Mouse (Mus musculus) forebrain, postnatal 0 days (tissue): ENCODE measurements at regions not wholly inside any gene's neighbourhood (a gene's known extent, or its start where the extent isn't known, plus 50 kb on each side); places are given as distances from the start of the nearest gene placed in this dataset.
A peak's percentile ranks its signal among the peaks of the same experiment; 100 is the strongest.

ENCODE experiments used
- ATAC-seq: fragments of 200-750 bp; cut with Nextera tagmentation; 2 replicates; pipeline ENCODE4 v1.8.0; 2017; ENCODE audit warnings: mild to moderate bottlenecking, moderate library complexity
- DNase-seq: peaks from one replicate; pipeline ENCODE4 v3.0.0-alpha.2; 2015
- H3K27ac ChIP-seq: fragments of 300-500 bp; sonication (generic); 2 replicates; pipeline ENCODE4 v1.5.1; 2014; ENCODE audit warnings: low read depth, mild to moderate bottlenecking, antibody characterized with exemption, low read length, moderate library complexity, mixed read lengths
- H3K27me3 ChIP-seq: fragments of 300-500 bp; sonication (generic); 2 replicates; pipeline ENCODE4 v1.6.1; 2014; ENCODE audit warnings: mild to moderate bottlenecking, low read length, mixed read lengths; ENCODE audit not compliant: insufficient read depth
- H3K36me3 ChIP-seq: fragments of 300-500 bp; sonication (generic); 2 replicates; pipeline ENCODE4 v1.6.1; 2014; ENCODE audit warnings: mild to moderate bottlenecking, moderate library complexity; ENCODE audit not compliant: insufficient read depth
- H3K4me1 ChIP-seq: fragments of 300-500 bp; sonication (generic); 2 replicates; pipeline ENCODE4 v1.6.1; 2014; ENCODE audit warnings: antibody characterized with exemption; ENCODE audit not compliant: insufficient read depth
- H3K4me2 ChIP-seq: fragments of 300-500 bp; sonication (generic); 2 replicates; pipeline ENCODE4 v1.6.1; 2014; ENCODE audit warnings: low read depth, mild to moderate bottlenecking, moderate library complexity
- H3K4me3 ChIP-seq: fragments of 300-500 bp; sonication (generic); 2 replicates; pipeline ENCODE4 v1.5.1; 2014; ENCODE audit warnings: low read depth, low read length, mixed read lengths
- H3K9ac ChIP-seq: fragments of 300-500 bp; sonication (generic); 2 replicates; pipeline ENCODE4 v1.6.1; 2014; ENCODE audit warnings: mild to moderate bottlenecking
- H3K9me3 ChIP-seq: fragments of 300-500 bp; sonication (generic); 2 replicates; pipeline ENCODE4 v1.6.1; 2016; ENCODE audit warnings: low read length
- CTCF ChIP-seq: sonication (generic); IDR thresholded peaks from 2 replicates; pipeline ENCODE4 v1.5.1; 2016; ENCODE audit warnings: antibody characterized with exemption, control low read depth, low read depth
- WGBS: fragments of 180-500 bp; shearing (Covaris S2); extraction: QIAGEN DNeasy Blood & Tissue Kit; methylation state at CpG from one replicate; pipeline ENCODE4 v1.1.7; 2014; 5-methylcytosine and 5-hydroxymethylcytosine counted together

DNA sequence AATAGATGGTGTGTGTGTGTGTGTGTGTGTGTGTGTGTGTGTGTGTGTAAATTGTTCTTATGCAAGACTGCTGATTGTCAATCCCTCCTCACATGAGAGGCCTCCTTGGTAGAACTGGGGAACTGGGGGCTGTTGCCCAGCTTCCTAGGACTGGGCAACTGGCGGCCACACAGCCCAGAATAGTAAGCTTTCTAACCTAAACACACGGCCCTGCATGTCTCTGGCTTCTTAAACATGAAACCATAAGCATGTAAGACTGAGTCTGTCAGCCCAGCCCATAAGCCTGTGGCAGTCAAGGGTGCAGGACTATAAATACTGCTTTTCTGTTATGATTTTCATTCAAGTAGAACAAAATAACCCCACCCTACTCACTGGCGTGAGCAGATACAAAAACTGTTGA, 60.7 kb downstream of the Ifng start:
- Histone ChIP-seq H3K9ac (no peak overlapping the region), H3K9me3 (no peaks in the 10 kb centered on the region), H3K27ac (no peak overlapping the region), H3K27me3 (no peaks in the 10 kb centered on the region), H3K4me2 (no peak overlapping the region), H3K36me3 (no peaks in the 10 kb centered on the region), H3K4me1 (no peaks in the 10 kb centered on the region), H3K4me3 (no peak overlapping the region)
- DNase-seq = no peak
- ATAC-seq = no peak
- WGBS = 86% methylated on average over 3 of the region's 3 CpGs
- TF ChIP-seq CTCF = no peak

DNA sequence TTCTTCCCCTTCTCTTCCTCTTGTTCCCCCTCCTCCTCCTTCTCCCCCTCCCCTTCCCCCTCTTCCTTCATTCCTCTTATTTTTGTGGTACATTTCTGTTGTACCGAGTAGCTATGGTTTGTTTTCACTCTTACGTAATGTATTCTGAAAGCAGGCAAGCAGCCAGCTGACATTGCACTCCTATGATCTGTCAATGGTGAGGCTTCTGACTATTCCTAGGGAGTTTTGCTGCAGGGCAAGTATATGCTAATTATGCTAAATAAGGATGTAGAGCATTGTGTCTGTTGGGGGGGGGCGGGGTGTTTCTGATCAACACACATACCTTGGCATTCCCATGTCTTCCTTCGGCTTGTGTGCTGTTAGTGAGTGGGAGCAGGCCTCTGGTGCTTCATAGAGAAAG, 64.0 kb downstream of the Ifng start:
- no peaks in the 10 kb centered on the region for H3K36me3 ChIP-seq
- no peak overlapping the region for H3K4me3 ChIP-seq
- DNase-seq = no peak
- no peak overlapping the region for H3K9ac ChIP-seq
- H3K27ac ChIP-seq = no peak overlapping the region
- no peak overlapping the region for H3K4me2 ChIP-seq
- no peak for TF ChIP-seq CTCF
- H3K27me3 ChIP-seq = no peaks in the 10 kb centered on the region
- ATAC-seq = no peak
- no peaks in the 10 kb centered on the region for H3K9me3 ChIP-seq
- no peaks in the 10 kb centered on the region for H3K4me1 ChIP-seq
- 41% methylated on average over 4 of the region's 4 CpGs for WGBS

- H3K27ac ChIP-seq = no peak overlapping the region
- H3K27me3 ChIP-seq = no peaks in the 10 kb centered on the region
- no peaks in the 10 kb centered on the region for H3K9me3 ChIP-seq
- H3K4me2 ChIP-seq = no peak overlapping the region
- no peak for TF ChIP-seq CTCF
- DNase-seq (no peak), ATAC-seq (no peak)
- no peaks in the 10 kb centered on the region for H3K4me1 ChIP-seq
- H3K4me3 ChIP-seq = no peak overlapping the region
- WGBS = 39% methylated on average over 4 of the region's 4 CpGs
- H3K36me3 ChIP-seq = no peaks in the 10 kb centered on the region
- H3K9ac ChIP-seq = no peak overlapping the region
Observed at GRCm38 (mm10) chr10:118506154-118506553, 65.3 kb downstream of the Ifng start.

DNA sequence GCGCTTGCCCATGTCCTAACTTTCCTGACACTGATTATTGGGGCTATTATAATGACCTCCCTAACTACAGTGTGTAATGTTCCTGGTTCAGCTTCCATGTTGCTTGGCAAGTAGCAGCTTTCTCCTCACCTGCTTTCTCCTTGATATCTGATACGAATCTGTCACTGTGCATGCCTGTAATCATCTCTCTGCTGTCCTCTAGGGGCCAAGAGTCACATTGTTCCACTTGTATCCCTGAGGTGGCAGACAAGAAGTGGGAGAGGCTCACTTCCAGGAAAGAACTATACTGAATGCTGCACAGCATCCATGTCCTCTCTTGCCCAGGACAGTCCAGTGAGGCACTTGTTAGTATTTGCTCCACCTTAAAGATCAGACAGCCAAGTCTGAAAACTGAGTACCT, 66.8 kb downstream of the Ifng start:
- Histone ChIP-seq H3K36me3 (no peaks in the 10 kb centered on the region), H3K27me3 (no peaks in the 10 kb centered on the region), H3K9me3 (no peaks in the 10 kb centered on the region), H3K4me1 (no peaks in the 10 kb centered on the region), H3K9ac (no peak overlapping the region), H3K4me2 (no peak overlapping the region), H3K4me3 (no peak overlapping the region), H3K27ac (no peak overlapping the region)
- peak; percentile 76 for TF ChIP-seq CTCF
- ATAC-seq (peak; percentile 71), DNase-seq (peak; percentile 31)
- 52% methylated on average over 2 of the region's 2 CpGs for WGBS

- H3K9ac ChIP-seq = no peak overlapping the region
- H3K4me1 ChIP-seq = no peaks in the 10 kb centered on the region
- DNase-seq (no peak), ATAC-seq (no peak)
- no peak overlapping the region for H3K4me2 ChIP-seq
- no peak overlapping the region for H3K4me3 ChIP-seq
- no peak overlapping the region for H3K27ac ChIP-seq
- H3K9me3 ChIP-seq = no peaks in the 10 kb centered on the region
- WGBS = 96% methylated on average over 3 of the region's 3 CpGs
- no peaks in the 10 kb centered on the region for H3K27me3 ChIP-seq
- TF ChIP-seq CTCF = no peak
- no peaks in the 10 kb centered on the region for H3K36me3 ChIP-seq
Observed at GRCm38 (mm10) chr10:118516839-118517238, 76.0 kb downstream of the Ifng start.

DNA sequence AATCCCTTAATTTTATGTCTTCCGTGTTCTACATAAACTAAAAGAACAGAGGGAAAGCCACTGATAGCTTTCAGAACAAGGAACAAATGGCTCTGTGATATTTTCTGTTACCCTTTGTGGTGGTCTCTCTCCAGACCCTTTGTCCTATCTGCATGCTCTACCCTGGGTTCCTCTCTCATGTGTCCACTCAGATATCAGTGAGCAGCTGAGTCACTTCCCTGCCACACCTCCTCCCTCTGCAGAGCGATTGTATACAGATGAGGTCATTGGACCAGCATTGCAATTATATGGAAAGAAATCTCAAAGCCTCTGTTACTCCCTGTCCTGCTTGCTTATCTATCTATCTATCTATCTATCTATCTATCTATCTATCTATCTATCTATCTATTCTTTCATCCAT, 77.1 kb downstream of the Ifng start:
- no peak for DNase-seq
- Histone ChIP-seq H3K27me3 (no peaks in the 10 kb centered on the region), H3K27ac (no peak overlapping the region), H3K36me3 (no peaks in the 10 kb centered on the region), H3K4me2 (no peak overlapping the region), H3K4me1 (no peaks in the 10 kb centered on the region), H3K9ac (no peak overlapping the region), H3K9me3 (no peaks in the 10 kb centered on the region), H3K4me3 (no peak overlapping the region)
- ATAC-seq = no peak
- TF ChIP-seq CTCF = no peak
- 82% methylated on average over 2 of the region's 2 CpGs for WGBS

- ATAC-seq = peak; percentile 54
- H3K9me3 ChIP-seq = no peaks in the 10 kb centered on the region
- peak; percentile 77 for TF ChIP-seq CTCF
- H3K4me1 ChIP-seq = no peaks in the 10 kb centered on the region
- no peaks in the 10 kb centered on the region for H3K36me3 ChIP-seq
- H3K9ac ChIP-seq = no peak overlapping the region
- H3K27ac ChIP-seq = no peak overlapping the region
- no peaks in the 10 kb centered on the region for H3K27me3 ChIP-seq
- 16% methylated on average over 1 of the region's 1 CpGs for WGBS
- no peak overlapping the region for H3K4me3 ChIP-seq
- H3K4me2 ChIP-seq = no peak overlapping the region
- DNase-seq = peak; percentile 81
Observed at GRCm38 (mm10) chr10:118545966-118546365, 105.1 kb downstream of the Ifng start.

DNA sequence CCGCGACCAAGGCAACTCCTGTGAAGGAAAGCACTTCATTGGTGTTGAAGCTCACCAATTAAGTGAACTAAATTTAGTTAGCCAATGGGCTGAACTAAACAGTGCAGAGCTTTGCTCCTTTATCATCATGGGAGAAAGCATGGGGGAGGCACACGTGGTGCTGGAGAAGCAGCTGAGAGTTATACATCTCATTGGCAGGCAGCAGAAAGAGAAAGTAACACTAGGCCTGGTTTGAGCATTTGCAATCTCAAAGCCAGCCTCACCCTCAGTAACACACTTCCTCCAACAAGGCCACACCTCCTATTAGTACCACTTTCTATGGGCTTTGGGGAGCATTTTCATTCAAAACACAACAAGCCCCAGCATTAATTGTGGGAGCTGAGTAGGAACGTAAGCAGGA, 109.4 kb downstream of the Ifng start:
- Histone ChIP-seq H3K27me3 (no peaks in the 10 kb centered on the region), H3K4me2 (no peak overlapping the region), H3K9me3 (no peaks in the 10 kb centered on the region), H3K9ac (no peak overlapping the region), H3K4me1 (no peaks in the 10 kb centered on the region), H3K4me3 (no peak overlapping the region), H3K36me3 (no peaks in the 10 kb centered on the region), H3K27ac (no peak overlapping the region)
- no peak for ATAC-seq
- no peak for DNase-seq
- 89% methylated on average over 4 of the region's 4 CpGs for WGBS
- no peak for TF ChIP-seq CTCF
